Mouse (Mus musculus): ENCODE measurements around the gene Arhgap15.

DNA sequence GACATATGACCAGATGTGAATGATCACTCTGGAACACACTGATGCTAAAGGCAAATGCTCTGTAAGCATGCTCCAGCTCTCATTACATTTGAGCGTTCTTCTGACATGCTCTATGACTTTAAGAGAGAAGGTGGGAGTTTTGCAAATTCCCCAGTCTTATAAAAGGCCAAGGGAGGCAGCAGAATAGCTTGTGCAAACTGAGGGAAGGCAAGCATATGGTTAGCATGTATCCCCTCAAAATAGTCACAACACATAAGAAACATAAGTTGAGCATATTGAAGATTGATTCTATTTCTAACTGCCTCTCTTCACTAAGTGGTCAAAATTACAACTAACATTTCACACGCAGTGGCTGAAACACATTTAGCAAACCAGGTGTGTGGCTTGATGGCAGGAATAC is 631.6 kb downstream of the Arhgap15 start:
- TF ChIP-seq CTCF (IDR thresholded peaks at IDR 0.05; ENCODE audit: low read depth, low read length) (no peak), POLR2A (IDR thresholded peaks at IDR 0.05; ENCODE audit: extremely low read depth, insufficient read depth, low read length) (no peak)
